Mouse (Mus musculus): ENCODE results near the gene Smndc1. TPM values are rescaled to one million over a fixed set of nuclear protein-coding genes. Genes with fewer than 3 reads are reported as not detected.
A peak's percentile ranks its signal among the peaks of the same experiment; 100 is the strongest.

Gene Smndc1
- polyA plus RNA-seq (2012): 5.3 and 6.5 TPM in 2 replicates

DNA sequence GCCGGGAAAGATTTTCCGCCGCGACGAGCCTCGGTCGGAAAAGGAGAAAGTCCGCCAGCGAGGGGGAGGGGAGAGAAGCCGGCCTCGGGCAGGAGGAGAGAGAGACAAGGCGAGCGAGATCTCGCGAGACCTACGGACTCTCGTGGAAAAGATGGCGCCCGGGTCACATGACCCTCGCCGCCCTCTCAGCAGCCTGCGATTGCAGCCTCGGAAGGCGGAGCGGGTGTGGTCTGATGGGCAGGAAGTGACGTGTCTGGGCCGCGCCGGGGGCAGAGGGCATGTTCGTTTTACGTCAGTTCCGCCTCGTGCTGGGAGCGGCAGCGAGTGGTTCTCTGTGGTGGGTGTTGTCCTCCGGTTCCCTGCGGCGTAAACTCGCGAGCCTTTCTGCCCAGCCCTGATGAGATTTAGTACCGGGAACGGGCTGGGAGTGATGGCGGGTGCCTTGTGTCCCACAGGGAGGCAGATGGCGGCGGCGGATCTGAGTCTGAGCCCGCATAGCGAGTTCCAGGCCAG lies at the start of gene Smndc1:
TSS of gene Smndc1 (minus strand) at position 84 of the 513 bp plus-strand sequence.
- Histone ChIP-seq H3K36me3 (ENCODE audit: control insufficient read depth) (peaks cover 37% of the 10 kb centered on the region), H3K9me3 (ENCODE audit: control insufficient read depth, low read length) (no peaks in the 10 kb centered on the region), H3K27me3 (ENCODE audit: control insufficient read depth) (no peaks in the 10 kb centered on the region), H3K4me3 (replicated peaks) (peak within 1 kb of the TSS; percentile 100), H3K4me1 (ENCODE audit: control insufficient read depth) (peaks cover 63% of the 10 kb centered on the region)
- TF ChIP-seq TAL1 (IDR thresholded peaks at IDR 0.05; ENCODE audit: low read length) (no peak), GATA1 (IDR thresholded peaks at IDR 0.05; ENCODE audit: low read length) (peak; percentile 42; the same call in 1 of the 2 replicates)

DNA sequence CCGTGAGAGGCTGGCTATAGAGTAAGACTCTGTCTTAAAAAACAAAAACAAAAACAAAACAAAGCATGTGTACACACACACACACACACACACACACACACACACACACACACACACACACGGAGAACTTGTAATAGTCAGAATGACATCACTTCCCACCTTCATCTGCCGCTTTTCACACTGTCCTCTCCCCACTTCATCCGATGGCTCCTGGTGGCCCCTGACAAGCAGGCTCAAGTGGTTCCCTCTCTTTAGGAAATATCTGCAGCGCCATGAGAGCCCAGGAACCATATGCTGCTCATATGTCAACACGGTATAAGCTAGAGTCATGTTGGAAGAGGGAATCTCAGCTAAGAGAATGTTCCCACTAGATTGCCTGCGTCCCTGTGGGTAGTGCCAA lies 49.0 kb upstream of the Smndc1 start:
- H3K9me3 ChIP-seq (ENCODE audit: control insufficient read depth, low read length): no peaks in the 10 kb centered on the region
- TF ChIP-seq GATA1 (IDR thresholded peaks at IDR 0.05; ENCODE audit: low read length) (no peak), TAL1 (IDR thresholded peaks at IDR 0.05; ENCODE audit: low read length) (no peak)

DNA sequence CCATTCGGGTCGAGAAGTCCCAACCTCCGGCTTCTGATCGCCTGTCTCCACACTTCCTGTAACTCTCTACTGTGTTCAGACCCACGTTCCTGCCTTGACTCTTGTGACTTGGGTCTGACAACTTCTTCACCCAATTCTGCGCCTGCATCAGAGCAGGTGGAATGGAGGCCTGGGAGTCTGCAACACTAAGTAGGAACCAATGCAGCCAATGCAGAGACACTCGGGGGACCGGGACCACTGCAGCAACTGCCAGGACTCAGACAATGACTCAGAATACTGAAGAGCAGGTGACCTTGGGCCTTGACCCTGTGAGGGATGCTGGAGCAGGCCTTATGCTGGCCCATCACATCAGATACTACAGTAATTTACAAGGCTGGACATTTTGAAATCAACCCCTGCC lies 47.6 kb upstream of the Smndc1 start:
- H3K4me1 ChIP-seq (ENCODE audit: control insufficient read depth): no peaks in the 10 kb centered on the region
- H3K36me3 ChIP-seq (ENCODE audit: control insufficient read depth): no peaks in the 10 kb centered on the region
- no peaks in the 10 kb centered on the region for H3K9me3 ChIP-seq (ENCODE audit: control insufficient read depth, low read length)
- no peaks in the 10 kb centered on the region for H3K27me3 ChIP-seq (ENCODE audit: control insufficient read depth)
- H3K4me3 ChIP-seq (replicated peaks): no peak overlapping the region
- TF ChIP-seq TAL1 (IDR thresholded peaks at IDR 0.05; ENCODE audit: low read length) (no peak), GATA1 (IDR thresholded peaks at IDR 0.05; ENCODE audit: low read length) (no peak)

More for the DNA sequence above, 49.0 kb upstream of the Smndc1 start:
- Histone ChIP-seq H3K27me3 (ENCODE audit: control insufficient read depth) (no peaks in the 10 kb centered on the region), H3K4me1 (ENCODE audit: control insufficient read depth) (no peaks in the 10 kb centered on the region), H3K36me3 (ENCODE audit: control insufficient read depth) (no peaks in the 10 kb centered on the region), H3K4me3 (replicated peaks) (no peak overlapping the region)

DNA sequence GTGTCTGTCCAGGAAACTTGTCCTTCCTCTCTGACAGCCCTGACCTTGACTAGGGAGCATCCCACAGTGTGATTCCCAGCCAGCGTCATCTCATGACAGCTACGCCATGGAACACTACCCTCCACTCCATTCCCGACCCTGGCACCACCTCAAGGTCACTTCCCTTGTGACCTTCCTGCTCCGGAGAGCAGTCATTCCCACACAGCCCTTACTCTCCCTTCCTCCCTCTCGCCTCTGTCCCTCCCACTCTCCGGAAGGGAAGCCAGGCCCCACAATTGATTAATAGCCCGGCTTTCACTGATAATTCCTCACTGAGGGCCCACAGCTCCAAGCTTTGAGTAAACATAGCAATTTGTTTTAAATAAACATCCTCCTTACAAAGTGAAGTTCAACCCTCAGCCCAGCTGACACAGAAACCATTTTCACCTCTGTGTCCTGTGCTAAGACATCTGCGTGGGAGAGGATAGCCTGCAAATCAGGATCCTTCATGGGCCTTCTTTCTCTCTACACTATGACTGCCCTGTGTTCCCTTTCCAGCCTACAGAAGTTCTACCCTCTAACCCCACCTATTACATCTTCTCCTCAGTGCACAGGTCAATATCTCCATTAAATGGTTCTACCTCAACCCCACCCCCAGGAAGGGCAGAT lies 47.1 kb upstream of the Smndc1 start:
- H3K27me3 ChIP-seq (ENCODE audit: control insufficient read depth): no peaks in the 10 kb centered on the region
- no peaks in the 10 kb centered on the region for H3K4me1 ChIP-seq (ENCODE audit: control insufficient read depth)
- H3K36me3 ChIP-seq (ENCODE audit: control insufficient read depth): no peaks in the 10 kb centered on the region
- H3K4me3 ChIP-seq (replicated peaks): no peak overlapping the region
- TF ChIP-seq TAL1 (IDR thresholded peaks at IDR 0.05; ENCODE audit: low read length) (no peak), GATA1 (IDR thresholded peaks at IDR 0.05; ENCODE audit: low read length) (no peak)
- no peaks in the 10 kb centered on the region for H3K9me3 ChIP-seq (ENCODE audit: control insufficient read depth, low read length)

DNA sequence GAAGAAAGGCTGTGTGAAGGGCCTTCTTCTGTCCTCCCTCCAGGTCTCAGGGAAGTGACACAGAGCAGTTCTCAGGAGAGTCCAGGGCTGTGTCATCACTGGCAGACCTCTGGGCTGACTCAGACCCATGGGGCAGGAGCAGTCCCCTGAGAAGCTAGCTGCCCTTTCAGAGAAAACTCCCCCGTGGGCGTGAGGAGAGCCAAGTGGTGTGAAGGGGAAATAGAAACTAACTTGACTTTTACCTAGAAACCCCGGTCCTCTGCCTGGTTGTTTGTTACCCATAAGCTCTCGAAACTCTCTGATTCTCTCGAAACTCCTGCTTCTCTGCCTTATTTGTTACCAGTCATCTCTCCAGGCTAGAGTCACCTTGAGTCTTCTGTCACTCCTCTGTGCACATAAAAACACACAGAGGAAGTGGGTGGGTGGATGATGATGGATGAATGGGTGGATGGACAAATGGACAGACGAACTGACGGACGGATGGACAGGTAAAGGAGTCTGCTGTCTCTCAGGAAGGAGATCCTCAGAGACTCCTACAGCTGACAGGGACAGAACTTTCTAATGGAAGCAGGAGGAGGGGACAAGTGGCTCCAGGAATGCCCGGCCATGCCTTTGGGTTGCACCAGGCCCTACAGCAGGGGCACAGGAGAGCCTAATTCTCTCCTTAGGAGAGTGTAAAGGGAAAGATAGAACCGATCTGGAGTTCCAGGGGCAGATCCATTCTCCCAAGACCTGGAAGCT lies 43.7 kb upstream of the Smndc1 start:
- no peaks in the 10 kb centered on the region for H3K36me3 ChIP-seq (ENCODE audit: control insufficient read depth)
- H3K4me1 ChIP-seq (ENCODE audit: control insufficient read depth): no peaks in the 10 kb centered on the region
- no peaks in the 10 kb centered on the region for H3K27me3 ChIP-seq (ENCODE audit: control insufficient read depth)
- no peak overlapping the region for H3K4me3 ChIP-seq (replicated peaks)
- no peaks in the 10 kb centered on the region for H3K9me3 ChIP-seq (ENCODE audit: control insufficient read depth, low read length)
- TF ChIP-seq TAL1 (IDR thresholded peaks at IDR 0.05; ENCODE audit: low read length): no peak
- no peak for TF ChIP-seq GATA1 (IDR thresholded peaks at IDR 0.05; ENCODE audit: low read length)

DNA sequence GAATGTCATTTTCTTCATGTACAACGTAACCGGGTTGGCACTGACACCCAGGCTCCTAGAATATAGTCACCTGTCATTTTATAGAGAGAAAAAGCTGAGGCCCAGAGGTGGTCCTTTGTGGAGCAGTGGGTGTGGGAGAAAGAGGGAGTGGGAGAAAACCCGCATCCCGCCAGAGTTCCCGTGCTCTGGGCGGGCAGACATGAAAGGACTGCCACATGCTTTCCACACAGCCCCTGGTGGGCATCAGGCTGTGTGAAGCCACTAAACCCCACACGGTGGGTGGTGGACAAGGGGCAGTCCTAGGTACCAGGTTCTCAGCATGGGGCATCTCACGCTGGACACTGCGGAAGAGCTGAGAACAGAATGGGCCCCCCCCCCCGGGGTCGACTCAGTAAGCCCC lies 40.6 kb upstream of the Smndc1 start:
- Histone ChIP-seq H3K9me3 (ENCODE audit: control insufficient read depth, low read length) (no peaks in the 10 kb centered on the region), H3K4me1 (ENCODE audit: control insufficient read depth) (no peaks in the 10 kb centered on the region), H3K4me3 (replicated peaks) (no peak overlapping the region), H3K27me3 (ENCODE audit: control insufficient read depth) (peaks cover 3% of the 10 kb centered on the region; the same call in 1 of the 2 replicates), H3K36me3 (ENCODE audit: control insufficient read depth) (no peaks in the 10 kb centered on the region)
- TF ChIP-seq TAL1 (IDR thresholded peaks at IDR 0.05; ENCODE audit: low read length) (no peak), GATA1 (IDR thresholded peaks at IDR 0.05; ENCODE audit: low read length) (no peak)

DNA sequence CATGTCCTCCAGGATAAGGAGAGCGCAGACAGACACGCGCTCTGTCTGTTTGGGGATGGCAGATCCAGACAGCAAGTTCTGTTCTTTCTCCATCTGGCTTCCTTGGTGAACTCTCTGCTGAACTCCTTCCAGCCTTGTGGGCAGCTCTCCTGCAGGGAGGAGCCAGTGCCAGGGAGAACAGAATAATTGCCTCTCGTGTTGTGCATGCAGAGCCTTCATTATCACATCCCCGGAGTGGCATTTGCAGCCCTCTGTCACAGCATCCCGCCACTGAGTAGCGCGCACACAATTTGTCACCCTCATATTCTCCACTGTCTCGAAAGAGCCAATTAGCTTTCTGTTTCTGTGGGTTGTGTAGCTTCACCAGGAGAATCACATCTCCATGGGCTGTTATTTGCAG lies 40.0 kb upstream of the Smndc1 start:
- no peak overlapping the region for H3K4me3 ChIP-seq (replicated peaks)
- H3K36me3 ChIP-seq (ENCODE audit: control insufficient read depth): no peaks in the 10 kb centered on the region
- no peaks in the 10 kb centered on the region for H3K9me3 ChIP-seq (ENCODE audit: control insufficient read depth, low read length)
- H3K4me1 ChIP-seq (ENCODE audit: control insufficient read depth): no peaks in the 10 kb centered on the region
- H3K27me3 ChIP-seq (ENCODE audit: control insufficient read depth): peaks cover 6% of the 10 kb centered on the region
- no peak for TF ChIP-seq TAL1 (IDR thresholded peaks at IDR 0.05; ENCODE audit: low read length)

DNA sequence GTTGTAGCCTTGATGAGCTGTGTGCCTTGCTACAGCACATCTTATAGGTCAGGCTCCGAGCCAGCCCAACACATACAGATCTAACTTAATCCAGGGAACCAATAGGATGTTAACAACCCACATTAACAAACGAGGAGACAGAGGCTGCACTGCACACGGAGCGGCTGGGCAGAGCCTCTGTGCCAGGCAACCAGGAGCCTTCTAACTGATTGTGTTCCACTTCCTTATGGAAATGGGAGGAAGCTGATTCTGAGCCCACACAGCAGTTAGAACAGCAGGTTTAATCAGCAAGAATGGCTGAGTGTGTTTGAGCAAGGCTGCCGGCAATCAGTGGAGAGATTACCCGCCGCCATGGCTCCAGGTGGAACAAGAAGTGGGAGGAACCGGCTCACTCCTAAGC lies 37.4 kb upstream of the Smndc1 start:
- no peaks in the 10 kb centered on the region for H3K36me3 ChIP-seq (ENCODE audit: control insufficient read depth)
- no peaks in the 10 kb centered on the region for H3K9me3 ChIP-seq (ENCODE audit: control insufficient read depth, low read length)
- no peak overlapping the region for H3K4me3 ChIP-seq (replicated peaks)
- TF ChIP-seq TAL1 (IDR thresholded peaks at IDR 0.05; ENCODE audit: low read length) (no peak), GATA1 (IDR thresholded peaks at IDR 0.05; ENCODE audit: low read length) (no peak)
- H3K27me3 ChIP-seq (ENCODE audit: control insufficient read depth): peaks cover 30% of the 10 kb centered on the region
- no peaks in the 10 kb centered on the region for H3K4me1 ChIP-seq (ENCODE audit: control insufficient read depth)

DNA sequence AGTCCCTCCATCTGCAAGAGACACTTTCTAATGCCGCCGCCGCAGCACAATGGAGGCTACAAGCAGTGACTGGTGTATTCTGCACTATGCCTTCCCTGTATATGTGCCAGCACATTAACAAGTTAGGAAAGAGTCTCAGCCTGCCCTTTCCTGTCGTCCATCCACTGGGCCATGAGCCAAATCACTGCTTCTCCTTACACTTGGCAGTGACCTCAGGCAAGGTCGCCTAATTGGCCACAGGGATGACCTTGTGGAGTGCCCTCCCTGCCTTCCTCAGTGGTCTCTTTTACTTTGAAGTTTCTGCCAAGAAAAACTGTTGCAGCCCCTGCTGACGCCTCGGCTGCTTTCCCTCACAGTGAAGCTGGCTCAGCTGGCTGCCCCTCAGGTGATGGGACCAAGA lies 37.0 kb upstream of the Smndc1 start:
- H3K36me3 ChIP-seq (ENCODE audit: control insufficient read depth): no peaks in the 10 kb centered on the region
- H3K4me1 ChIP-seq (ENCODE audit: control insufficient read depth): no peaks in the 10 kb centered on the region
- no peak for TF ChIP-seq TAL1 (IDR thresholded peaks at IDR 0.05; ENCODE audit: low read length)
- TF ChIP-seq GATA1 (IDR thresholded peaks at IDR 0.05; ENCODE audit: low read length): no peak
- no peak overlapping the region for H3K4me3 ChIP-seq (replicated peaks)
- H3K27me3 ChIP-seq (ENCODE audit: control insufficient read depth): peaks cover 35% of the 10 kb centered on the region
- H3K9me3 ChIP-seq (ENCODE audit: control insufficient read depth, low read length): no peaks in the 10 kb centered on the region

All from erythroblast, embryonic 14.5 days (primary cell).